Mouse (Mus musculus): Measurements from ENCODE around the gene Synpo2.
A peak's percentile ranks its signal among the peaks of the same experiment; 100 is the strongest.

Synpo2 gene

GRCm38 (mm10) chr3:123235921-123236320, at the start of gene Synpo2:
TSS of gene Synpo2 (minus strand) at chr3:123236149.
- no peak for DNase-seq (ENCODE audit: low read depth in 2 of 2, low spot score in 2 of 2)

GRCm38 (mm10) chr3:123285649-123286048, 49.7 kb upstream of the Synpo2 start:
- no peak for DNase-seq (ENCODE audit: low read depth in 2 of 2, low spot score in 2 of 2)

GRCm38 (mm10) chr3:123284284-123284683, 48.3 kb upstream of the Synpo2 start:
- no peak for DNase-seq (ENCODE audit: low read depth in 2 of 2, low spot score in 2 of 2)

DNA sequence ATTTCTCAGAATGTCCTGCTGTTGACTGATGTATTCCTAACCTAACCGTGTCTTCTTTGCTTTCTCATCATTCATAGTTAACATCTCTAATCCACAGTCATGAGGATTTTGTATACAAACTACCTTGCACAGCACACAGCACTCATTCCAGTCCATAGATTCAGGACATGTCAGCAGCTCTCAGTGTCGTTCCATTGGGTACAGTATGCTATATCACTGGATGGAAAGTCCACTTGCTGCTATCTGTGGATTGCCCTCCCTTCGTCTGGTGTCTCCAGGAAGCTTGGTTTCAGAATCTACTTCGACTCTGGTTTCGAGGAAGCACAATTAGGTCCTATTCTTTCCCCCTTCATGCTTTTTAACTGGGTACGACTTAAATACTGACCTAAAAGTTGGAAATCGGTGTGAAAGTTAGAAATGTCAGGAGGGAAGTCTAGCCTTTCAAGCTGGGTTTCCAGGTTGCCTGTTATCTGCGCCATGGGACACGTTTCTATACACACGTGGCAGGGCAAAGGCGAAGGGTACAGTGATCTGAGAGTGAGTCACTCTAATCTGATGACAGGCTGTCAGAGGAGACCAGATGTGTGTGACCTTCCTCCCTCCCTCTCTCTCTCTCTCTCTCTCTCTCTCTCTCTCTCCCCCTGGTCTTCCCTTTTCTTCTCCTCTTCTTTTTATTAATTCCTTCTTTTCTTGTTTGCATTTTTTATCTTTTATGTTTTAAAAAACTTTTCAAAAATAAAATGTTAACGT, 47.1 kb upstream of the Synpo2 start:
- no peak for DNase-seq (ENCODE audit: low read depth in 2 of 2, low spot score in 2 of 2)

DNA sequence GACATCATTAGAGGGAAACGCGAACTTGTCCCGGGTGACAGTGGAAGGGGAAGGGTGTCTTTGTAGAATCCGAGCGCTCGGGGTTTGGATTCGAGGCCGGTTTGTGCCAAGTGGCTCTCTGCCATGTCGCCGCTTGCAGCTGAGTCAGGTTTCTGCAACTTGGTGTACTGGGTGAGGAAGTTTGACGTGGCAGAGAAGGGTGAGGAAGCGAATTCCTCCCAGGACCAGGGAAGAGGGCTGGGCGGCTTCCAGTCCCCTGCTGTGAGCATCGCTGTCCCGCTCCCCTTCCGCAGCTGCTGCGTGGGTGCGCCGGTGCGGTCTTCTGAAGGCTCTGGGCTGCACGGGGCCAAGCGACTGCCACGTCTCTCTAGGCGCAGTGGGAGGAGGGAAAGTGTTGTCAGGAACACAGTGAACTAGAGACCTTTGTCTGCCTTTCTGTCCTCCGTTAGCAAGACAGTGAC, 31.8 kb upstream of the Synpo2 start:
- DNase-seq (ENCODE audit: low read depth in 2 of 2, low spot score in 2 of 2) = peak; percentile 13 to 35

GRCm38 (mm10) chr3:123266753-123267651, 31.1 kb upstream of the Synpo2 start, which contains the start of gene Sec24d:
TSS of gene Sec24d (plus strand) at chr3:123267455.
- DNase-seq (ENCODE audit: low read depth in 2 of 2, low spot score in 2 of 2) = peak; percentile 72 to 77

DNA sequence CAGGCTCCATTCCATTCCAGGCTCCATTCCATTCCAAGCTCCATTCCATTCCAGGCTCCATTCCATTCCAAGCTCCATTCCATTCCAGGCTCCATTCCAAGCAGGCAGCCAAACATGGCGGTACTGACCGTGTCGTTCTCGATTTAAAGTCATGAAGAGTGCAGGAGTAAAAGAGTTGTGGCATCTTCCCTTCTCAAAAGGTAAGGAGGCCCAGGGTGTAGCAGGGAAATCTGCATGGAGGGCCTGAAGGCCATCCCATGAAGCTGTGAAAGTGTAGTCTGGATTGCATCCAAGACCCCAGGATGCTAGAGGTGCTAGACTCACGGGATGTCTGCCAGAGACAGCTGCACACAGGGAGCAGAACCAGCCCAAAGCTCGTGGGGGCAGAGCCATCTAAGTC, 28.8 kb upstream of the Synpo2 start:
- no peak for DNase-seq (ENCODE audit: low read depth in 2 of 2, low spot score in 2 of 2)

GRCm38 (mm10) chr3:123258709-123259108, 22.8 kb upstream of the Synpo2 start:
- DNase-seq (ENCODE audit: low read depth in 2 of 2, low spot score in 2 of 2) = no peak

GRCm38 (mm10) chr3:123256181-123257101, 20.5 kb upstream of the Synpo2 start:
- no peak for DNase-seq (ENCODE audit: low read depth in 2 of 2, low spot score in 2 of 2)

DNA sequence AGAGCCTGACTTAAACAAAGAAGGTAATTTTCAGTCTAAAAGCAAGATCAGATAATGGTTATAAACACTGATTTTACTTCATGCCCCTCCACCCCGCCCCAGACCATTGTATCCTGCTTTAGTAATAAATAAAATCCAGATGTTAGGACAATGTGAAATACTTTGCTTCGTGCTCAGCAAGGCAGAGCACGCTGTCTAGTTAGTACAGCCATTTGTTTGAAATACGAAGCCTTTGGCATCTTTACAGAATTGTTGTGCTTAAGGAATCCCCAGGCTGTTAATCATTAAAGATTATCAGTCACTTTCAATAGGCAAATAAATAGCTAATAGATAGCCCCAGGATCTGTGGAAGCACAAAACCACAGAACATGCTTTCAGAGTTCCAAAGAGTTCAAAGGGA, 9.7 kb upstream of the Synpo2 start:
- no peak for DNase-seq (ENCODE audit: low read depth in 2 of 2, low spot score in 2 of 2)

DNA sequence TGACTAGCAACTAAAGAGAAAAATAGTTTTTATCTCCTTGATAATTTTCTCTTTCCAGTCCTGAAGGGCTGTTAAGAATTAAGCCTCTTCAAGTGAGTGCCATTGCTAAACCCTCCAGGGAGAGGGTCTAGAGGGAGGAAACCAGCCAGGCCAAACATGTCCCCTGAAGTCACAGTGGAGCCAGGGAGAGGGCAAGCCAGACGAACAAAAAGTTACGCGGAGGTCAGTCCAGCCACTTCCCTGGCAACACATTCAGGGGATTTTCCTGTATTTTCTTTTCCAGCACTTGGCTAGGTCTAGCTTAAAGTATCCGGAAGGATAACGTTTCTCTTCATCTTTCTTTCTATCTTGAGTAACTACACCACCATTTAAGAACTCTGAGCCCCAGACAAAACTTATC, 8.4 kb upstream of the Synpo2 start:
- no peak for DNase-seq (ENCODE audit: low read depth in 2 of 2, low spot score in 2 of 2)

GRCm38 (mm10) chr3:123237446-123237845, 1.5 kb upstream of the Synpo2 start:
- DNase-seq (ENCODE audit: low read depth in 2 of 2, low spot score in 2 of 2) = no peak

GRCm38 (mm10) chr3:123237039-123237438, 1.1 kb upstream of the Synpo2 start:
- DNase-seq (ENCODE audit: low read depth in 2 of 2, low spot score in 2 of 2) = no peak

DNA sequence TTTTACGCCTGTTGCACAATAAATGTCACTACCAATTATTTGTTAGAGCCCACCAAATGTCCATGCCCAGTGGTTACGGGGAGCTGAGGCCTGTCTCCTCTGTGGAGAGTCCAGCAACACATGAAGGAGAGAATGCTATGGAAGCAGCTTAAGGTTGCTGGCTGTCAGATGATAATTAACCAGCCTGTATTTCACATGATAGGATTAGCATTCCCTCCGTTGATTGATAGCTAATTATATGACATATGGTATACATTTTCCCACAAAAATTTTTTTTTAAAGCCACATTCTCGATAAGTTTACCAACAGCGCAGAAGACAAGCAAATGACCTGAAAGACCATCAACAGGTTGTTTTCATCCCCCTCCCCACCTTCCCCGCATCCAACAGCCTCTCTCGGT, 454 bp downstream of the Synpo2 start:
- DNase-seq (ENCODE audit: low read depth in 2 of 2, low spot score in 2 of 2) = no peak

DNA sequence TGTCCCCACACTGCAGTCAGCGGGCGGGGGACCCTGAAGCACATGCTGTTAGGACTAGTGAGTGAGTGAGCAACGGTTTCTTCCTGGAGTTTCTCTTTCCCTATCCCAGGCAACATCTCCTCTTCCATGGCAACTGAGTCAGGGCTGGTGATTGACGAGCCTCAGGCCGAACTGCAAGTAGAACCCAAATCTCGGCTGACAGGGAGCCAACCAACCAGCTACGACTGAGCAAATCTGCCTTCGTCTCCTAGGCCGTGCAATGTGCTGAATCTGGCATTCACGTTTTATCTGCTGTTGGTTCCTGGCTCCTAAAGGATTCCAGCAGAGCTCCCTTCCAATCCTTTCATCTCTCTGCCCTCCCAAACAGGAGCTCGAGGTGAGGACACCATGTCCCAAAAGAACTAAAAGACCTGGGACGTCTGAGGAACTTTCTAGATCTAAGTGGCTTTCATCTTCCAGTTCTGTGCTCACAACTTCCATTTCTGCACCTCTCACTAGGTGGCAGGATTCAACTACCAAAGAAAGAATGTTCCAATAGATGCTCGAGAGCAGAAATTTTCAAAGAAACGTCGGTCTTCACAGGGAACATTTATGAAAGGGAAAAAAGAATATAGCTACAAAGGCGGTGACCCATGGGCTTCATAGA, 1.6 kb downstream of the Synpo2 start:
- DNase-seq (ENCODE audit: low read depth in 2 of 2, low spot score in 2 of 2) = peak in 1 of 2 experiments; percentile 9

DNA sequence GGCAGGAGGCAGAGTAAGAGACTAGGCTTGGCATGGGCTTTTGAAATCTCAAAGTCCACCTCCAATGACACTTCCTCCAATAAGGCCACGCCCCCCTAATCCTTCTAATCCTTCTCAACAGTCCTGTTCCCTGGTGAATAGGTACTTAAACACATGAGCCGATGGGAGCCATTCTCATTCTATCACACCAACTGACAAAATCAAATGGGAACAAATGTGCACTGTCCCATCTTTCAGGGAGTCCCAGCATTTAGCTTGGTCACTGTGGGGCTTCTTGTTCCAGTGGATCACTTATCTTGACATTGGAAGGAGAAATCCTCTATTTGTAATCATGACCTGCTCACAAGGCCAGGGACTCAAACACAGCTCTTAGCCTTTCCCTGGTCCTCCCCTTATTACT, 4.3 kb downstream of the Synpo2 start:
- DNase-seq (ENCODE audit: low read depth in 2 of 2, low spot score in 2 of 2) = no peak

DNA sequence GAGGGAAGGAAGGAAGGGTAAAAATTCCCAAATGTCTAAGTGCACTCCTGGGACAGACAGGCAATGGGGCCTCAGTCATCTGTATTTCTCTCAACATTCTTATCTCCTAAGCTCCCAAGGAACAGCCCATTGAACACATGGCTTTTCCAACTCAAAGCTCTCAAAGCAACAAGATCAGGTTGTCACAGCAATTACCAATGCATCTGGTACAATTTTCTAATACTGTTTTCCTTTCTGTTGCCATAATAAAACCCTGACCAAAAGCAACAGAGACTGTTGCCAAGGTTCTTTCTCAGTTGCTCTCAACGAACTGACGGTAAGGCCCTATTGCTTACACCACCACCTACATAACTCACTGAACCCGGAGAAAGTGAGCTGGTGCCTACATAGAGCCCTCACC, 8.7 kb downstream of the Synpo2 start:
- no peak for DNase-seq (ENCODE audit: low read depth in 2 of 2, low spot score in 2 of 2)

- DNase-seq (ENCODE audit: low read depth in 2 of 2, low spot score in 2 of 2) = no peak
Observed at GRCm38 (mm10) chr3:123218646-123219045, 17.3 kb downstream of the Synpo2 start.

DNA sequence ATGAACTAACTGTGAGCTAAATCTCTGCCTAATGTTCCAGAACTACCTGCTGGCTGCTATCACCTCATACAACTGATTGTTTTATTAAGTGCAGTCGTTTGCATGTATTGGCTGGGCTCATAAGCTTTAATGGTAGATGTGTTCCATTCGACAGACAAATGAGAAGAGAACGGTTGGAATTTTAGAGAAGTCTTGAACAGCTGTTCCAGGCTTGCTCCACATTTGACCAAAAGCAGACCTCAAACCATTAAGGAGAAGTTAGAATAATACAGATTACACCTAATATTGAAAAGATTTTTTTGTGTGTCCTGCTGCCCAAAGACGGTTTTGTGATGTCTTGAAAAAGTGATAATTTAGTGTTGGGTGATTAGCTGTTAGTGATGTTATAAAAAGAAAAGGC, 27.1 kb downstream of the Synpo2 start:
- no peak for DNase-seq (ENCODE audit: low read depth in 2 of 2, low spot score in 2 of 2)

GRCm38 (mm10) chr3:123207386-123207785, 28.6 kb downstream of the Synpo2 start:
- no peak for DNase-seq (ENCODE audit: low read depth in 2 of 2, low spot score in 2 of 2)

DNA sequence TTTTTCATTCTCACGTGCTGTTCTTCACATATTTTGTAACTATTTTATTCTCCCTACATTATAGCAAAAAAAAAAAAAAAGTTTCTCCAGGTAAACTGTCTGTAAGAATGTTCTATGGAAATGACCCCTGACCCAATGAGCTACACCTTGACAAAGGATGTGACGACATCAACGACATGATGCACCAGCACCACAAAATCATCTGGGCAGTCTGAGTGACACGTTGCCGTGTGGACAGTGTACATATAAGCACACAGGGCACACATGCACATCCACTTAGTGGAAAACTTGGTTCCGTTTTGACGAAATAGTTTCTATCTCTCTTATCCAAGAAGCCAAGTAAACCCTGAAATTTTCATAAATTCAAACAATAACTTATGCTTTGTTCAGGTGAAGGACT, 30.5 kb downstream of the Synpo2 start:
- no peak for DNase-seq (ENCODE audit: low read depth in 2 of 2, low spot score in 2 of 2)

All from CD8-positive naive resting alpha-beta T cell, adult 2 months (primary cell).